Mouse (Mus musculus) myocyte (in vitro differentiated cells): ENCODE measurements around the gene Samhd1. TPM values are rescaled to one million over a fixed set of nuclear protein-coding genes. Genes with fewer than 3 reads are reported as not detected.

ENCODE experiments used
- H3K27me3 ChIP-seq: one replicate; pipeline ENCODE4 v1.6.1; 2011; ENCODE audit not compliant: control insufficient read depth, insufficient read depth, insufficient read length
- H3K36me3 ChIP-seq: one replicate; pipeline ENCODE4 v1.6.1; 2011; ENCODE audit not compliant: control insufficient read depth, insufficient read depth
- H3K4me2 ChIP-seq: one replicate; pipeline ENCODE4 v1.6.1; 2011; ENCODE audit warnings: low read depth, control low read depth
- H3K4me3 ChIP-seq: one replicate; pipeline ENCODE4 v1.5.1; 2011; ENCODE audit warnings: mild to moderate bottlenecking, control low read depth, moderate library complexity
- H3K79me2 ChIP-seq: one replicate; pipeline ENCODE4 v1.6.1; 2011; ENCODE audit not compliant: control insufficient read depth, insufficient read depth
- H3ac ChIP-seq: one replicate; pipeline ENCODE4 v1.6.1; 2011; ENCODE audit not compliant: control insufficient read depth, insufficient read length
- CEBPB ChIP-seq: IDR thresholded peaks from 2 replicates; pipeline ENCODE4 v1.6.1; 2011; ENCODE audit warnings: mild to moderate bottlenecking, moderate library complexity; ENCODE audit not compliant: poor library complexity, insufficient read depth, severe bottlenecking
- E2F4 ChIP-seq: IDR thresholded peaks from one replicate; pipeline ENCODE4 v1.6.1; 2011; ENCODE audit warnings: mild to moderate bottlenecking, control low read depth, moderate library complexity; ENCODE audit not compliant: insufficient read depth
- MAX ChIP-seq: IDR thresholded peaks from one replicate; pipeline ENCODE4 v1.6.1; 2011; ENCODE audit warnings: low read depth, mild to moderate bottlenecking, control low read depth
- MYOD1 ChIP-seq, 3 experiments: IDR thresholded peaks; one replicate each; pipeline ENCODE4 v1.6.1; 2011; ENCODE audit warnings: control low read depth in 2 of 3, low read depth in 2 of 3, mild to moderate bottlenecking in 2 of 3, moderate library complexity in 1 of 3; ENCODE audit not compliant: insufficient read length in 2 of 3, control insufficient read depth in 1 of 3
- MYOG ChIP-seq, 3 experiments: IDR thresholded peaks; one replicate each; pipeline ENCODE4 v1.6.1; 2011; ENCODE audit warnings: control low read depth in 2 of 3, low read depth in 2 of 3, mild to moderate bottlenecking in 2 of 3; ENCODE audit not compliant: insufficient read length in 2 of 3, control insufficient read depth in 1 of 3, insufficient read depth in 1 of 3
- POLR2A ChIP-seq: IDR thresholded peaks from one replicate; pipeline ENCODE4 v1.6.1; 2011; ENCODE audit warnings: low read depth, mild to moderate bottlenecking, control low read depth, moderate library complexity; ENCODE audit not compliant: insufficient read length
- POLR2AphosphoS2 ChIP-seq: IDR thresholded peaks from one replicate; pipeline ENCODE4 v1.6.1; 2011; ENCODE audit warnings: low read depth, control low read depth; ENCODE audit not compliant: insufficient read length
- REST ChIP-seq: IDR thresholded peaks from one replicate; pipeline ENCODE4 v1.6.1; 2011; ENCODE audit warnings: mild to moderate bottlenecking, control low read depth, moderate library complexity; ENCODE audit not compliant: insufficient read depth, insufficient read length
- SRF ChIP-seq: IDR thresholded peaks from one replicate; pipeline ENCODE4 v1.6.1; 2011; ENCODE audit warnings: low read depth; ENCODE audit not compliant: control insufficient read depth, insufficient read length
- TCF12 ChIP-seq: IDR thresholded peaks from one replicate; pipeline ENCODE4 v1.6.1; 2011; ENCODE audit warnings: mild to moderate bottlenecking, control low read depth; ENCODE audit not compliant: poor library complexity, insufficient read depth, severe bottlenecking
- TCF3 ChIP-seq: IDR thresholded peaks from one replicate; pipeline ENCODE4 v1.6.1; 2011; ENCODE audit warnings: low read depth, control low read depth; ENCODE audit not compliant: insufficient read length
- USF1 ChIP-seq: IDR thresholded peaks from one replicate; pipeline ENCODE4 v1.6.1; 2011; ENCODE audit warnings: low read depth, mild to moderate bottlenecking, control low read depth, moderate library complexity
- polyA plus RNA-seq: library from polyadenylated mRNA; unstranded; fragments of >200 nt; fragmentation: generic; extraction: Trizol; gene quantifications from one replicate; pipeline ENCODE4 v1.2.1, GENCODE M21; 2012; ENCODE audit warnings: missing spikeins

The Samhd1 gene
- polyA plus RNA-seq, 1 experiment: 14.0 TPM

- Histone ChIP-seq H3K79me2 (no peaks in the 10 kb centered on the region), H3K27me3 (peaks cover 11% of the 10 kb centered on the region), H3K4me3 (no peak overlapping the region), H3K4me2 (no peak overlapping the region), H3ac (no peak overlapping the region), H3K36me3 (no peaks in the 10 kb centered on the region)
- TF ChIP-seq TCF12 (no peak), MAX (no peak), E2F4 (no peak), MYOD1 (IDR thresholded peaks at IDR 0.05; ENCODE audit: control insufficient read depth in 1 of 3, insufficient read length in 2 of 3, low read depth in 2 of 3) (no peak), POLR2A (no peak), POLR2AphosphoS2 (no peak), CEBPB (no peak), REST (no peak), USF1 (no peak), SRF (no peak), MYOG (IDR thresholded peaks at IDR 0.05; ENCODE audit: control insufficient read depth in 1 of 3, insufficient read depth in 1 of 3, insufficient read length in 2 of 3, low read depth in 2 of 3) (no peak), TCF3 (no peak)
Measured at GRCm38 (mm10) chr2:157084831-157085585, 50.1 kb downstream of the Samhd1 start.

- Histone ChIP-seq H3K4me2 (no peak overlapping the region), H3ac (no peak overlapping the region), H3K4me3 (no peak overlapping the region), H3K27me3 (no peaks in the 10 kb centered on the region), H3K79me2 (peaks cover 12% of the 10 kb centered on the region), H3K36me3 (no peaks in the 10 kb centered on the region)
- TF ChIP-seq TCF3: no peak
- TF ChIP-seq MAX: no peak
- no peak for TF ChIP-seq POLR2AphosphoS2
- no peak for TF ChIP-seq MYOD1 (IDR thresholded peaks at IDR 0.05; ENCODE audit: control insufficient read depth in 1 of 3, insufficient read length in 2 of 3, low read depth in 2 of 3)
- no peak for TF ChIP-seq CEBPB
- TF ChIP-seq E2F4: no peak
- no peak for TF ChIP-seq SRF
Measured at GRCm38 (mm10) chr2:157081960-157082359, 53.1 kb downstream of the Samhd1 start.

- Histone ChIP-seq H3K79me2 (peaks cover 18% of the 10 kb centered on the region), H3K36me3 (no peaks in the 10 kb centered on the region), H3K4me3 (no peak overlapping the region), H3K27me3 (no peaks in the 10 kb centered on the region), H3K4me2 (no peak overlapping the region), H3ac (no peak overlapping the region)
- TF ChIP-seq TCF3 (no peak), REST (no peak), E2F4 (no peak), POLR2A (no peak), TCF12 (no peak), MAX (no peak), CEBPB (no peak), MYOG (IDR thresholded peaks at IDR 0.05; ENCODE audit: control insufficient read depth in 1 of 3, insufficient read depth in 1 of 3, insufficient read length in 2 of 3, low read depth in 2 of 3) (no peak), SRF (no peak), MYOD1 (IDR thresholded peaks at IDR 0.05; ENCODE audit: control insufficient read depth in 1 of 3, insufficient read length in 2 of 3, low read depth in 2 of 3) (no peak), USF1 (no peak), POLR2AphosphoS2 (no peak)
Measured at GRCm38 (mm10) chr2:157081331-157081730, 53.7 kb downstream of the Samhd1 start.

GRCm38 (mm10) chr2:157079701-157080180 lies 55.3 kb downstream of the Samhd1 start:
- Histone ChIP-seq H3K27me3 (no peaks in the 10 kb centered on the region), H3K36me3 (no peaks in the 10 kb centered on the region), H3ac (peak overlapping the region; percentile 66), H3K4me2 (peak overlapping the region; percentile 62), H3K4me3 (peak overlapping the region; percentile 92), H3K79me2 (peaks cover 34% of the 10 kb centered on the region)
- no peak for TF ChIP-seq USF1
- no peak for TF ChIP-seq SRF
- no peak for TF ChIP-seq MYOG (IDR thresholded peaks at IDR 0.05; ENCODE audit: control insufficient read depth in 1 of 3, insufficient read depth in 1 of 3, insufficient read length in 2 of 3, low read depth in 2 of 3)
- no peak for TF ChIP-seq POLR2A
- TF ChIP-seq TCF3: no peak
- TF ChIP-seq TCF12: no peak
- no peak for TF ChIP-seq MYOD1 (IDR thresholded peaks at IDR 0.05; ENCODE audit: control insufficient read depth in 1 of 3, insufficient read length in 2 of 3, low read depth in 2 of 3)
- no peak for TF ChIP-seq POLR2AphosphoS2
- no peak for TF ChIP-seq REST
- no peak for TF ChIP-seq MAX
- TF ChIP-seq CEBPB: no peak
- no peak for TF ChIP-seq E2F4
